Mouse (Mus musculus) neural tube, embryonic 14.5 days (tissue): ENCODE measurements at regions not wholly inside any gene's neighbourhood (a gene's known extent, or its start where the extent isn't known, plus 50 kb on each side); places are given as distances from the start of the nearest gene placed in this dataset.
"Not testable (repeated sequence)": the region's sequence is repeated elsewhere in the genome, so short reads cannot be mapped to it uniquely, and the experiment has no call there.

Experiments
- ATAC-seq: fragments of 200-750 bp; cut with Nextera tagmentation; 2 replicates; pipeline ENCODE4 v1.8.0; 2017; ENCODE audit warnings: low read depth, mild to moderate bottlenecking, moderate TSS enrichment, moderate library complexity
- H3K27ac ChIP-seq: fragments of 300-500 bp; sonication (generic); 2 replicates; pipeline ENCODE4 v1.5.1; 2014; ENCODE audit warnings: low read depth, mild to moderate bottlenecking, control low read depth, low read length, moderate library complexity, mixed read lengths
- H3K27me3 ChIP-seq: fragments of 300-500 bp; sonication (generic); 2 replicates; pipeline ENCODE4 v1.6.1; 2014; ENCODE audit warnings: low read length; ENCODE audit not compliant: control insufficient read depth, insufficient read depth
- H3K36me3 ChIP-seq: fragments of 300-500 bp; sonication (generic); 2 replicates; pipeline ENCODE4 v1.6.1; 2014; ENCODE audit warnings: low read length, mixed read lengths; ENCODE audit not compliant: control insufficient read depth, insufficient read depth
- H3K4me1 ChIP-seq: fragments of 300-500 bp; sonication (generic); 2 replicates; pipeline ENCODE4 v1.6.1; 2014; ENCODE audit warnings: low read length; ENCODE audit not compliant: control insufficient read depth, insufficient read depth
- H3K4me2 ChIP-seq: fragments of 300-500 bp; sonication (generic); 2 replicates; pipeline ENCODE4 v1.6.1; 2014; ENCODE audit warnings: mild to moderate bottlenecking, low read depth, low read length, control low read depth
- H3K4me3 ChIP-seq: fragments of 300-500 bp; sonication (generic); 2 replicates; pipeline ENCODE4 v1.5.1; 2014; ENCODE audit warnings: low read depth, low read length, control low read depth, mixed read lengths
- H3K9ac ChIP-seq: fragments of 300-500 bp; sonication (generic); replicated peaks from 2 replicates; pipeline ENCODE4 v1.6.1; 2014; ENCODE audit warnings: low read depth, mild to moderate bottlenecking, control low read depth, low read length, mixed read lengths
- H3K9me3 ChIP-seq: fragments of 300-500 bp; sonication (generic); 2 replicates; pipeline ENCODE4 v1.6.1; 2016; ENCODE audit warnings: low read length; ENCODE audit not compliant: control insufficient read depth
- WGBS: fragments of 180-500 bp; shearing (Covaris S2); extraction: QIAGEN DNeasy Blood & Tissue Kit; methylation state at CpG from one replicate; pipeline ENCODE4 v1.1.7; 2014; 5-methylcytosine and 5-hydroxymethylcytosine counted together

GRCm38 (mm10) chr6:109948928-109949327, 696.5 kb upstream of the Grm7 start:
- no peak overlapping the region for H3K27ac ChIP-seq
- H3K36me3 ChIP-seq = no peaks in the 10 kb centered on the region
- H3K4me2 ChIP-seq = no peak overlapping the region
- ATAC-seq = peak; percentile 41; the same call in 1 of the 2 replicates
- H3K4me1 ChIP-seq = no peaks in the 10 kb centered on the region
- no peaks in the 10 kb centered on the region for H3K27me3 ChIP-seq
- H3K4me3 ChIP-seq = no peak overlapping the region
- H3K9ac ChIP-seq = no peak overlapping the region
- WGBS = 28% methylated on average over 1 of the region's 1 CpGs
- no peaks in the 10 kb centered on the region for H3K9me3 ChIP-seq

- not testable (repeated sequence) for H3K4me1 ChIP-seq, H3K27me3 ChIP-seq, H3K36me3 ChIP-seq, H3K9ac ChIP-seq, H3K4me3 ChIP-seq, H3K9me3 ChIP-seq, ATAC-seq, H3K27ac ChIP-seq, H3K4me2 ChIP-seq
- 82% methylated on average over 2 of the region's 2 CpGs for WGBS
Observed at GRCm38 (mm10) chr6:109957901-109958300, 687.5 kb upstream of the Grm7 start.
